Mouse (Mus musculus) heart, embryonic 11.5 days (tissue): ENCODE measurements at regions not wholly inside any gene's neighbourhood (a gene's known extent, or its start where the extent isn't known, plus 50 kb on each side); places are given as distances from the start of the nearest gene placed in this dataset.

Experiments used
- ATAC-seq: fragments of 200-750 bp; cut with Nextera tagmentation; replicated peaks from 2 replicates; pipeline ENCODE4 v1.8.0; 2017; ENCODE audit warnings: moderate library complexity; ENCODE audit not compliant: insufficient number of reproducible peaks, low FRiP score, low TSS enrichment
- H3K27ac ChIP-seq: fragments of 300-500 bp; sonication (generic); 2 replicates; pipeline ENCODE4 v1.5.1; 2014; ENCODE audit warnings: mild to moderate bottlenecking, low read depth, low read length
- H3K27me3 ChIP-seq: fragments of 300-500 bp; sonication (generic); 2 replicates; pipeline ENCODE4 v1.6.1; 2014; ENCODE audit warnings: mild to moderate bottlenecking, low read length, mixed read lengths; ENCODE audit not compliant: control insufficient read depth, insufficient read depth
- H3K36me3 ChIP-seq: fragments of 300-500 bp; sonication (generic); 2 replicates; pipeline ENCODE4 v1.6.1; 2014; ENCODE audit warnings: mild to moderate bottlenecking, low read length, moderate library complexity, mixed read lengths; ENCODE audit not compliant: control insufficient read depth, insufficient read depth
- H3K4me1 ChIP-seq: fragments of 300-500 bp; sonication (generic); 2 replicates; pipeline ENCODE4 v1.6.1; 2014; ENCODE audit warnings: low read length; ENCODE audit not compliant: control insufficient read depth, insufficient read depth
- H3K4me2 ChIP-seq: fragments of 300-500 bp; sonication (generic); 2 replicates; pipeline ENCODE4 v1.6.1; 2014; ENCODE audit warnings: mild to moderate bottlenecking, moderate library complexity
- H3K4me3 ChIP-seq: fragments of 300-500 bp; sonication (generic); 2 replicates; pipeline ENCODE4 v1.5.1; 2014; ENCODE audit warnings: low read depth, low read length
- H3K9ac ChIP-seq: fragments of 300-500 bp; sonication (generic); 2 replicates; pipeline ENCODE4 v1.6.1; 2014; ENCODE audit warnings: mild to moderate bottlenecking, low read depth, low read length, moderate library complexity
- H3K9me3 ChIP-seq: fragments of 300-500 bp; sonication (generic); replicated peaks from 2 replicates; pipeline ENCODE4 v1.6.1; 2016; ENCODE audit warnings: low read length; ENCODE audit not compliant: control insufficient read depth
- WGBS: fragments of 180-500 bp; shearing (Covaris S2); extraction: QIAGEN DNeasy Blood & Tissue Kit; methylation state at CpG from one replicate; pipeline ENCODE4 v1.1.7; 2014; ENCODE audit not compliant: insufficient replicate concordance; 5-methylcytosine and 5-hydroxymethylcytosine counted together

- H3K4me1 ChIP-seq = no peaks in the 10 kb centered on the region
- H3K36me3 ChIP-seq = no peaks in the 10 kb centered on the region
- no peak for ATAC-seq
- no peak overlapping the region for H3K9ac ChIP-seq
- no peak overlapping the region for H3K27ac ChIP-seq
- WGBS = 82% methylated on average over 2 of the region's 2 CpGs
- no peak overlapping the region for H3K4me3 ChIP-seq
- no peaks in the 10 kb centered on the region for H3K27me3 ChIP-seq
- no peak overlapping the region for H3K4me2 ChIP-seq
- H3K9me3 ChIP-seq = no peaks in the 10 kb centered on the region
Measured at GRCm38 (mm10) chr8:113250264-113250663, 385.1 kb upstream of the Mon1b start.

- H3K9me3 ChIP-seq = no peaks in the 10 kb centered on the region
- no peak overlapping the region for H3K9ac ChIP-seq
- WGBS = 68% methylated on average over 5 of the region's 5 CpGs
- no peaks in the 10 kb centered on the region for H3K4me1 ChIP-seq
- H3K4me2 ChIP-seq = no peak overlapping the region
- H3K4me3 ChIP-seq = no peak overlapping the region
- H3K27me3 ChIP-seq = no peaks in the 10 kb centered on the region
- no peak for ATAC-seq
- H3K36me3 ChIP-seq = no peaks in the 10 kb centered on the region
- H3K27ac ChIP-seq = no peak overlapping the region
Measured at GRCm38 (mm10) chr8:113254076-113254475, 381.3 kb upstream of the Mon1b start.

DNA sequence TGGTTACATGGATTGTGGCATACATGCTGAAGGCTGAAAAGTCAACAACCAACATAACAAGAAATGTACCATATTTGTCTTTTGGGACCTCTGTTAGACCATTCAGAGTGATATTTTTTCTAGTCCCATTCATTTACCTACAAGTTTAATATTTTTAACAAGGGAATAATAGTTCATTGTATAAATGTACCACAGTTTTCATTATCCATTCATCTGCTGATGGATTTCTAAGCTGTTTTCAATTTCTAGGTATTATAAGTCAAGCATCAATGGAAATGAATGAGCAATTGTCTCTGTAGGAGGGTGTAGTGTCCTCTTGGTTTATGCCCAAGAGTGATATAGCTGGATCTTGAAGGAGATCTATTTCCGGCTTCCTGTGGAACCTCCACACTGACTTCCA lies 375.9 kb upstream of the Mon1b start:
- no peak overlapping the region for H3K4me2 ChIP-seq
- no peaks in the 10 kb centered on the region for H3K9me3 ChIP-seq
- H3K27me3 ChIP-seq = no peaks in the 10 kb centered on the region
- H3K36me3 ChIP-seq = no peaks in the 10 kb centered on the region
- no peak overlapping the region for H3K27ac ChIP-seq
- no peak overlapping the region for H3K4me3 ChIP-seq
- 94% methylated on average over 1 of the region's 1 CpGs for WGBS
- no peaks in the 10 kb centered on the region for H3K4me1 ChIP-seq
- ATAC-seq = no peak
- H3K9ac ChIP-seq = no peak overlapping the region

DNA sequence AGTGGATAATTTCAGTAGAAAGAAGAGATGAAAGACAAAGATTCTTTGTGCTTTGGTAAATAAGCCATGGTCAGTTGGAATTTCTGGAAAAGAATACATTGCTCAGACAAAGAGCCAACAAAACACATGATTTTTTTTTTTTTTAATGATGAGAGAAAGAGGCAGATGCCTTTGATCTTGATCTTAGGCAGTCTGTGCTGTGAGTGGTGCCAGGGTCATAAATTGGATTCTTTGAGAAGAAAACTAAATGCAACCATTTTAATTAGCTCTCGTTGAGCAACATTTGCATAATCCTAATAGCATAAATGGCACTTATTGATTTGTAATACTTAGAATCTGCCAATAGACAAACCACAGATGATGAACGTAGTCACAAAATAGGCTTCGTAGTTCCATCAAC lies 372.1 kb upstream of the Mon1b start:
- WGBS = 81% methylated on average over 3 of the region's 3 CpGs
- ATAC-seq = no peak

DNA sequence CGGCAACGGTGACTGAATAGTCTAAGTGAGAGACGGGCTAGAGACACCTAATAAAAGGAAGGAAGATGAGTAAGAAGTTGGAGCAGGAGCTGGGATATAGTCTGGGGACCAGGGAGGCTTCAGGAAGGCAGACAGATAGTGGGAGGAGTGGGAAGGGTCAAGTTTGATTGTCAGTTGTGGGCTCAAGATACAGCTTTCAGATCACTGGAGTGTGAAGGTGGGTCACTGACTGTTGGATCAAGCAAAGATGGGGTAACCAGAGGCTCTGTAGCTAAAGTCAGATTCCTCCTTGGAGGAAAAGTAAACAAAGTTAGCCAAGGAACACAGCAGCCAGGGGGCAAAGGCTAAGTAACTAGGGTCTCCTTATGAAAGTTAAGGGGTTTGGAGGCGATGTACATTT lies 364.1 kb upstream of the Mon1b start:
- no peak overlapping the region for H3K4me3 ChIP-seq
- H3K27ac ChIP-seq = no peak overlapping the region
- H3K4me1 ChIP-seq = no peaks in the 10 kb centered on the region
- WGBS = 84% methylated on average over 4 of the region's 4 CpGs
- H3K9me3 ChIP-seq = no peaks in the 10 kb centered on the region
- H3K36me3 ChIP-seq = no peaks in the 10 kb centered on the region
- H3K4me2 ChIP-seq = no peak overlapping the region
- H3K9ac ChIP-seq = no peak overlapping the region
- no peak for ATAC-seq
- H3K27me3 ChIP-seq = no peaks in the 10 kb centered on the region

More for the DNA sequence above, 372.1 kb upstream of the Mon1b start:
- Histone ChIP-seq H3K4me2 (no peak overlapping the region), H3K9me3 (no peaks in the 10 kb centered on the region), H3K4me1 (no peaks in the 10 kb centered on the region), H3K4me3 (no peak overlapping the region), H3K27ac (no peak overlapping the region), H3K9ac (no peak overlapping the region), H3K27me3 (no peaks in the 10 kb centered on the region), H3K36me3 (no peaks in the 10 kb centered on the region)

- H3K4me2 ChIP-seq = no peak overlapping the region
- 78% methylated on average over 4 of the region's 4 CpGs for WGBS
- H3K9me3 ChIP-seq = no peaks in the 10 kb centered on the region
- no peak overlapping the region for H3K9ac ChIP-seq
- H3K4me1 ChIP-seq = no peaks in the 10 kb centered on the region
- no peak overlapping the region for H3K4me3 ChIP-seq
- no peaks in the 10 kb centered on the region for H3K36me3 ChIP-seq
- H3K27me3 ChIP-seq = no peaks in the 10 kb centered on the region
- no peak for ATAC-seq
- no peak overlapping the region for H3K27ac ChIP-seq
Measured at GRCm38 (mm10) chr8:113300273-113300843, 335.0 kb upstream of the Mon1b start.

DNA sequence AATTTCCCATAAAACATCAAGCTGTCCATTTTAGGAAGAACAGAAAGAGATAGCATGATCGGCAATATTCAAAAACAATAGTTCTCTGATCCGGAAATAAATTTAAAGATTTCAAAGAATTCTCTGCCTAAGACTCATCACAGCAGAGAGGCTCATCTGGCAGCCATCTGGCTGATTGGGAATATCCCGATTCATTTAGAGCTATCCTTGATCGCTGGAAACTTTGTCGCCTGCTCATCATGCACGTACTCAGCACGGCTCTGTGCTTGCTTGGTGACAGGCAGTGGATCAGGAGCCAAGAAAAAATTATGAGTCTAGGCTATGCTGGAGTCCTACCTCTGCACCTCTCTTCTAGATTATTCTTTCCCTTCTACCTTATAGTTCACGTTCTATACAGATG lies 332.0 kb upstream of the Mon1b start:
- H3K36me3 ChIP-seq = no peaks in the 10 kb centered on the region
- no peaks in the 10 kb centered on the region for H3K9me3 ChIP-seq
- H3K4me3 ChIP-seq = no peak overlapping the region
- H3K4me2 ChIP-seq = no peak overlapping the region
- WGBS = 79% methylated on average over 8 of the region's 8 CpGs
- no peak overlapping the region for H3K9ac ChIP-seq
- H3K27ac ChIP-seq = no peak overlapping the region
- no peak for ATAC-seq
- no peaks in the 10 kb centered on the region for H3K27me3 ChIP-seq
- H3K4me1 ChIP-seq = no peaks in the 10 kb centered on the region

- Histone ChIP-seq H3K9me3 (no peaks in the 10 kb centered on the region), H3K27ac (no peak overlapping the region), H3K4me1 (no peaks in the 10 kb centered on the region), H3K9ac (no peak overlapping the region), H3K4me3 (no peak overlapping the region), H3K4me2 (no peak overlapping the region), H3K27me3 (no peaks in the 10 kb centered on the region), H3K36me3 (no peaks in the 10 kb centered on the region)
- WGBS = 70% methylated on average over 3 of the region's 3 CpGs
- no peak for ATAC-seq
Measured at GRCm38 (mm10) chr8:113317169-113317568, 318.2 kb upstream of the Mon1b start.

DNA sequence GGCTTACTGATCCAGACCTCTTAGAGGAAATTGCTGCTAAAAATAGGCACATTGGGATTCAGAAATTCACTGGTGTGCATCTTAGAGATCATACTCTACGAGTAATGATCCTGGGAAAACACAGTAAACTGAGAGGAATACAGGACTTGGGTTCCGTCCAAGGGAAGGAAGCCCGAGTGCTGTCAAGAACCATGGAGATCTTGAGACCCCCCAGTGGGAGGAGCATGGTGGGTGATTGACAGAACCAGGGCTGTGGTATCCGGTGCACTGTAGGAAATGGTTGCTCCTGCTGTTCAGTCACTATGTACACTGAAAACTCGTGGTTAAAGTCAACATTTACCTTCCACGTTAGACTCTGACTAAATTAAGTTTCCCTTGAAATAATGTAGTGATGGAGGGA lies 303.8 kb upstream of the Mon1b start:
- Histone ChIP-seq H3K27ac (no peak overlapping the region), H3K4me3 (no peak overlapping the region), H3K4me2 (no peak overlapping the region), H3K4me1 (no peaks in the 10 kb centered on the region), H3K36me3 (no peaks in the 10 kb centered on the region), H3K9me3 (no peaks in the 10 kb centered on the region), H3K9ac (no peak overlapping the region), H3K27me3 (no peaks in the 10 kb centered on the region)
- WGBS = 59% methylated on average over 6 of the region's 6 CpGs
- ATAC-seq = no peak
